Mouse (Mus musculus) kidney, adult 9 months (tissue): ENCODE results near the gene Gm11237.
"Not testable (repeated sequence)": the region's sequence is repeated elsewhere in the genome, so short reads cannot be mapped to it uniquely, and the experiment has no call there.

ENCODE experiments used
- DNase-seq: peaks from one replicate; pipeline ENCODE4 v3.0.0; 2022

The Gm11237 gene

GRCm38 (mm10) chr4:73622684-73623083 is at the start of gene Gm11237:
Gm11237 (plus strand) TSS chr4:73622984.
- DNase-seq: not testable (repeated sequence)

GRCm38 (mm10) chr4:73599248-73599647 is 23.5 kb upstream of the Gm11237 start:
- peak; percentile 26 for DNase-seq

GRCm38 (mm10) chr4:73607581-73607980 is 15.2 kb upstream of the Gm11237 start, which contains the start of gene Gm11238:
Gm11238 (plus strand) TSS chr4:73607881.
- DNase-seq: not testable (repeated sequence)

- not testable (repeated sequence) for DNase-seq
These were observed 15.0 kb downstream of the Gm11237 start, which contains the start of gene Gm11236 for GRCm38 (mm10) chr4:73637821-73638220. Gm11236 (plus strand) TSS chr4:73638121.

GRCm38 (mm10) chr4:73661864-73662263 is 39.1 kb downstream of the Gm11237 start:
- DNase-seq: not testable (repeated sequence)

GRCm38 (mm10) chr4:73668054-73668453 is 45.3 kb downstream of the Gm11237 start, which contains the start of gene Gm11239:
Gm11239 (plus strand) TSS chr4:73668354.
- DNase-seq: not testable (repeated sequence)
